ENCODE assay signal across 8 mouse cellular contexts in genomic region chrX:102059437-102059836, GRCm38 (mm10). TPM values are rescaled to one million over a fixed set of nuclear protein-coding genes. Genes with fewer than 3 reads are reported as not detected.
A peak's percentile ranks its signal among the peaks of the same experiment; 100 is the strongest.
DNase-seq lines count a peak whose midpoint lies in the region; ATAC-seq and TF ChIP-seq lines count a peak whose summit lies in the region.

No protein-coding gene starts in this region.

- TF ChIP-seq CTCF in lung, postnatal 0 days (IDR thresholded peaks at IDR 0.05): peak; percentile 68

- 50% methylated on average over 9 of the region's 9 CpGs for WGBS in lung, postnatal 0 days

- no peak overlapping the region for H3K4me2 ChIP-seq in lung, postnatal 0 days (replicated peaks; ENCODE audit: low read depth, low read length)

- DNase-seq in heart, adult 11 months: peak; percentile 78
- no peak for DNase-seq in heart, postnatal 25 days (ENCODE audit: low spot score)
- peak; percentile 57 for DNase-seq in CD4-positive helper T cell, adult 2 months (ENCODE audit: low read depth, low spot score)
- DNase-seq in brain, adult 2 months (ENCODE audit: low read depth, low spot score): peak; percentile 36
- peak; percentile 53 for DNase-seq in lung, postnatal 0 days (ENCODE audit: low spot score)
- no peak for DNase-seq in ovary, postnatal 14 days (ENCODE audit: low spot score)
- DNase-seq in right cerebral cortex, postnatal 25 days: no peak
- no peak for DNase-seq in cerebellum, adult 11-12 months

- ATAC-seq in lung, postnatal 0 days: no peak

- H3K9ac ChIP-seq in lung, postnatal 0 days (replicated peaks; ENCODE audit: low read depth): no peak overlapping the region

- H3K4me3 ChIP-seq in lung, postnatal 0 days (ENCODE audit: low read depth, low read length): no peak overlapping the region

- no peak overlapping the region for H3K27ac ChIP-seq in lung, postnatal 0 days (ENCODE audit: low read length)

- no peaks in the 10 kb centered on the region for H3K4me1 ChIP-seq in lung, postnatal 0 days (ENCODE audit: insufficient read depth, low read depth, low read length)

- H3K9me3 ChIP-seq in lung, postnatal 0 days (ENCODE audit: low read length): no peaks in the 10 kb centered on the region

- no peaks in the 10 kb centered on the region for H3K27me3 ChIP-seq in lung, postnatal 0 days (replicated peaks; ENCODE audit: insufficient read depth, low read length)

- no peaks in the 10 kb centered on the region for H3K36me3 ChIP-seq in lung, postnatal 0 days (ENCODE audit: insufficient read depth, low read length)

- intact Hi-C loops in heart, postnatal 25 days (cut with DNase I): no loop called here

- TF ChIP-seq EP300 in lung, postnatal 0 days (IDR thresholded peaks at IDR 0.05): no peak

RNA-seq across cellular contexts. Expression of gene Rtl5, which starts 11.7 kb away (rescaled TPM):
- 1 to 10 TPM; 1.4 to 1.8 TPM for total RNA-seq in heart, postnatal 25 days (2021)
- polyA plus RNA-seq in lung, postnatal 0 days (2015; fragmentation: Nextera tagmentation; extraction: Ambion mirVana): 1.5 and 1.7 TPM in 2 replicates

RNA-seq across cellular contexts. Expression of gene Pin4, which starts 59.8 kb away (rescaled TPM):
- 10 to 100 TPM; 17.5 to 20.2 TPM for total RNA-seq in heart, postnatal 25 days (2021)
- polyA plus RNA-seq in lung, postnatal 0 days (2015; fragmentation: Nextera tagmentation; extraction: Ambion mirVana): 41.4 and 58.7 TPM in 2 replicates

Comparison
In these comparisons a context has a peak if more than half of its experiments do, and no peak if none do; other contexts are left out.
1. DNase-seq: peak in heart, adult 11 months (single experiment), CD4-positive helper T cell, adult 2 months (single experiment), brain, adult 2 months (single experiment) and lung, postnatal 0 days (single experiment); none in heart, postnatal 25 days (single experiment), ovary, postnatal 14 days (single experiment), right cerebral cortex, postnatal 25 days (single experiment) and cerebellum, adult 11-12 months (single experiment).